Mouse (Mus musculus) megakaryocyte-erythroid progenitor cell, adult 5-6 weeks (primary cell): ENCODE measurements around the gene Bcorl1. TPM values are rescaled to one million over a fixed set of nuclear protein-coding genes. Genes with fewer than 3 reads are reported as not detected.

Source experiments
- ATAC-seq: replicated peaks from 2 replicates; pipeline ENCODE4 v1.8.0; 2016; ENCODE audit warnings: mild to moderate bottlenecking, inconsistent platforms; ENCODE audit not compliant: severe bottlenecking, poor library complexity, low FRiP score, low TSS enrichment
- total RNA-seq, 2 experiments: library from RNA; stranded (forward) in 1 of 2; stranded (reverse) in 1 of 2; fragments of 200-1000, 215-1000 nt in 1 of 2; fragments of >200 nt in 1 of 2; fragmentation: Nextera tagmentation in 1 of 2; gene quantifications; 2 replicates each; pipeline ENCODE4 v1.2.3; 2014 to 2017

Gene Bcorl1
- total RNA-seq, 2 experiments from 2014 or later: 3.7 to 16.3 TPM

GRCm38 (mm10) chrX:48383643-48384042 is 42.5 kb downstream of the Bcorl1 start:
- no peak for ATAC-seq

GRCm38 (mm10) chrX:48385927-48386326 is 44.8 kb downstream of the Bcorl1 start:
- ATAC-seq: no peak

GRCm38 (mm10) chrX:48389380-48389779 is 48.2 kb downstream of the Bcorl1 start:
- no peak for ATAC-seq

- no peak for ATAC-seq
Observed at GRCm38 (mm10) chrX:48399994-48400393, 58.8 kb downstream of the Bcorl1 start.

- no peak for ATAC-seq
Observed at GRCm38 (mm10) chrX:48405141-48405540, 64.0 kb downstream of the Bcorl1 start.

- peak; percentile 85 for ATAC-seq
Observed at GRCm38 (mm10) chrX:48409611-48410387, 68.6 kb downstream of the Bcorl1 start.

- ATAC-seq: peak; percentile 67
Observed at GRCm38 (mm10) chrX:48410388-48410776, 69.2 kb downstream of the Bcorl1 start.

- ATAC-seq: no peak
Observed at GRCm38 (mm10) chrX:48412629-48413028, 71.5 kb downstream of the Bcorl1 start.

- no peak for ATAC-seq
Observed at GRCm38 (mm10) chrX:48414291-48414690, 73.1 kb downstream of the Bcorl1 start.

GRCm38 (mm10) chrX:48418417-48418816 is 77.3 kb downstream of the Bcorl1 start:
- ATAC-seq: no peak

GRCm38 (mm10) chrX:48422986-48423385 is 81.8 kb downstream of the Bcorl1 start:
- ATAC-seq: no peak

GRCm38 (mm10) chrX:48423671-48424070 is 82.5 kb downstream of the Bcorl1 start:
- ATAC-seq: no peak

GRCm38 (mm10) chrX:48424583-48424982 is 83.4 kb downstream of the Bcorl1 start:
- peak; percentile 60 for ATAC-seq

- ATAC-seq: 0 out of 2 replicates have a peak, but pooled peaks have one; percentile 27
Observed at GRCm38 (mm10) chrX:48425280-48425679, 84.1 kb downstream of the Bcorl1 start.

GRCm38 (mm10) chrX:48428241-48428640 is 87.1 kb downstream of the Bcorl1 start:
- no peak for ATAC-seq

- ATAC-seq: no peak
Observed at GRCm38 (mm10) chrX:48428642-48429041, 87.5 kb downstream of the Bcorl1 start.

- ATAC-seq: no peak
Observed at GRCm38 (mm10) chrX:48429100-48429499, 87.9 kb downstream of the Bcorl1 start.

- ATAC-seq: no peak
Observed at GRCm38 (mm10) chrX:48429538-48429937, 88.4 kb downstream of the Bcorl1 start.

- ATAC-seq: no peak
Observed at GRCm38 (mm10) chrX:48432599-48433526, 91.7 kb downstream of the Bcorl1 start.

GRCm38 (mm10) chrX:48433527-48433899 is 92.4 kb downstream of the Bcorl1 start:
- no peak; the same call in 1 of the 2 replicates for ATAC-seq
